Mouse (Mus musculus) ES-E14 (cell line): Measurements from ENCODE around the gene Usp12. TPM values are rescaled to one million over a fixed set of nuclear protein-coding genes. Genes with fewer than 3 reads are reported as not detected.
A peak's percentile ranks its signal among the peaks of the same experiment; 100 is the strongest.

Source experiments
- DNase-seq: peaks from one replicate; pipeline ENCODE4 v3.0.0-alpha.2; 2013; ENCODE audit warnings: low read depth, low spot score
- H3K27ac ChIP-seq: 2 replicates; pipeline ENCODE4 v1.5.1; 2012; ENCODE audit warnings: low read depth, mild to moderate bottlenecking, low read length, moderate library complexity, mixed read lengths; ENCODE audit not compliant: poor library complexity, insufficient read depth, severe bottlenecking
- H3K36me3 ChIP-seq: 2 replicates; pipeline ENCODE4 v1.6.1; 2012; ENCODE audit warnings: mild to moderate bottlenecking, low read length, moderate library complexity, mixed read lengths; ENCODE audit not compliant: control insufficient read depth, poor library complexity, insufficient read depth, severe bottlenecking
- H3K4me1 ChIP-seq, 2 experiments: fragments of 150-350 bp in 1 of 2; sonication (generic) in 1 of 2; 2 replicates each; pipeline ENCODE4 v1.6.1; 2012; ENCODE audit warnings: low read length in 2 of 2, mild to moderate bottlenecking in 1 of 2, mixed read lengths in 1 of 2; ENCODE audit not compliant: control insufficient read depth in 2 of 2, insufficient read depth in 2 of 2, poor library complexity in 1 of 2
- H3K4me3 ChIP-seq, 2 experiments: fragments of 150-350 bp in 1 of 2; sonication (generic) in 1 of 2; 2 replicates each; pipeline ENCODE4 v1.5.1; 2012; ENCODE audit warnings: low read length in 2 of 2, low read depth in 1 of 2, mild to moderate bottlenecking in 1 of 2, mixed read lengths in 1 of 2; ENCODE audit not compliant: insufficient read depth in 1 of 2, poor library complexity in 1 of 2, severe bottlenecking in 1 of 2
- H3K9ac ChIP-seq: 2 replicates; pipeline ENCODE4 v1.6.1; 2012; ENCODE audit warnings: low read depth, mild to moderate bottlenecking, low read length, mixed read lengths; ENCODE audit not compliant: poor library complexity, insufficient read depth, severe bottlenecking
- H3K9me3 ChIP-seq: fragments of 150-350 bp; sonication (generic); 2 replicates; pipeline ENCODE4 v1.6.1; 2012; ENCODE audit warnings: low read depth, mild to moderate bottlenecking, low read length; ENCODE audit not compliant: control insufficient read depth, insufficient read depth
- CHD2 ChIP-seq: IDR thresholded peaks from 2 replicates; pipeline ENCODE4 v1.6.1; 2014; ENCODE audit warnings: mild to moderate bottlenecking, low read depth, low read length, inconsistent platforms
- HCFC1 ChIP-seq: IDR thresholded peaks from 2 replicates; pipeline ENCODE4 v1.6.1; 2012; ENCODE audit warnings: low read length, inconsistent platforms, borderline replicate concordance; ENCODE audit not compliant: insufficient read depth
- MAFK ChIP-seq: IDR thresholded peaks from 2 replicates; pipeline ENCODE4 v1.6.1; 2014; ENCODE audit warnings: mild to moderate bottlenecking, low read depth, low read length, inconsistent platforms; ENCODE audit not compliant: insufficient read depth
- ZC3H11A ChIP-seq: IDR thresholded peaks from 2 replicates; pipeline ENCODE4 v1.6.1; 2012; ENCODE audit warnings: low read depth, mild to moderate bottlenecking, inconsistent platforms, low read length, borderline replicate concordance
- ZNF384 ChIP-seq: IDR thresholded peaks from 2 replicates; pipeline ENCODE4 v1.6.1; 2012; ENCODE audit warnings: low read depth, low read length, inconsistent platforms
- in situ Hi-C, 2 experiments: fragments of 600-800 bp; cut with MboI; formaldehyde crosslinking; loops; one replicate each; pipeline ENCODE4 v1.15.1; 2025; ENCODE audit warnings: low sequenced_read_pairs in 2 of 2, inconsistent platforms in 1 of 2; ENCODE audit not compliant: unreplicated experiment in 2 of 2
- total RNA-seq: library from RNA; depleted of rRNA; stranded (reverse); fragments of 300-350 nt; gene quantifications from 2 replicates; pipeline ENCODE4 v1.2.3, GENCODE M21; 2012; rRNA removed

Usp12 gene
- 20.6 and 25.4 TPM in 2 replicates for total RNA-seq

DNA sequence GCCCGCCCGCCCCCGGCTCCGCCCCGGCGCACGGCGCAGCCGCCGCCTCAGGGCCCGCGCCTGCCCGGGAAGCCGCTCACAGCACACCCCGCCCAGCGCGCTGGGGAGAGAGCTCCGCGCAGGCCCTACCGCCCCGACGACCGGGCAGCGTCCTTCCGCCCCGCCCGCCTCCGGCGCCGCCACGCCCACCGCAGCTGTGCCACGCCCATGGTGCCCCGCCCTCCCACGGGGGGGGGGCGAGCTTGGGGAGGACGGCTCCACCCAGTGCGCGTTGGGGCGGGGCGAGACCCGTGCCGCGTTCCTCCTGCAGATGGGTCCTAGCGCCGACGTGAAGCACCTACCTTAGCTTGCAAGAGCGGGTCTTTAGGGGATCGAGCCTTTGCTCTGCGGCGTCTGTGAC is at the start of gene Usp12:
TSS of gene Usp12 (minus strand) at position 154 of the 400 bp plus-strand sequence.
- H3K9ac ChIP-seq: peak within 1 kb of the TSS; percentile 87

GRCm38 (mm10) chr5:146844301-146844941 is 49.6 kb upstream of the Usp12 start:
- Histone ChIP-seq H3K9me3 (no peaks in the 10 kb centered on the region), H3K9ac (no peak overlapping the region; the same call in 1 of the 2 replicates), H3K36me3 (0 out of 2 replicates have a peak, but pooled peaks cover 3% of the 10 kb centered on the region), H3K4me3 (peak overlapping the region; percentile 77 to 88), H3K4me1 (peaks cover 0 to 6% of the 10 kb centered on the region in 2 experiments; a peak in 1 of 4 replicates), H3K27ac (no peak overlapping the region)
- DNase-seq: no peak
- in situ Hi-C loops: no loop called here
- no peak for TF ChIP-seq MAFK
- no peak for TF ChIP-seq ZNF384
- no peak for TF ChIP-seq CHD2
- TF ChIP-seq ZC3H11A: no peak
- no peak for TF ChIP-seq HCFC1

More for the DNA sequence above, at the start of gene Usp12:
- Histone ChIP-seq H3K4me3 (peak within 1 kb of the TSS; percentile 90 to 93), H3K4me1 (peaks cover 3 to 7% of the 10 kb centered on the region in 2 experiments; a peak in 3 of 4 replicates), H3K36me3 (no peaks in the 10 kb centered on the region), H3K9me3 (no peaks in the 10 kb centered on the region), H3K27ac (peak within 1 kb of the TSS; percentile 50)
- in situ Hi-C loops: no loop called here
- DNase-seq: peak; percentile 86
- peak; percentile 53; the same call in 1 of the 2 replicates for TF ChIP-seq HCFC1
- no peak for TF ChIP-seq ZC3H11A
- no peak for TF ChIP-seq MAFK

DNA sequence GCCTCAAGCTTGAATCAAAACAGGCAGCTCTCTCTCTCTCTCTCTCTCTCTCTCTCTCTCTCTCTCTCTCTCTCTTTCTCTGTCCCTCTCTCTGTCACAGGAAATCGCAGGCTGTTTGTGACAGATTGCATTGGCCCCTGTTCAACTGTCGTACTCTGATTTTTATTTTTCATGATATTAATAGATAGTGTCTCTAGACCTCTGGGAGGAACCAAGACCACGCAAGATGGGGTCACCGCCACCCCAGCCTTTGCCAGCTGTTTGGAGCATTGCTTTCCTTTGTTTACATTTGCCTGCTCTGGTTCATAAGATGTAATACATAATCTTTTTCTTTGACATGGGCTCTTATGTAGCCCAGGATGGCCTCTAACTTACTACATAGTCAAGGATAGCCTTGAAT is 47.2 kb upstream of the Usp12 start:
- no peak for DNase-seq
- Histone ChIP-seq H3K36me3 (peaks cover 15% of the 10 kb centered on the region), H3K9me3 (no peaks in the 10 kb centered on the region), H3K4me3 (no peak overlapping the region), H3K4me1 (peaks cover 0 to 8% of the 10 kb centered on the region in 2 experiments; a peak in 1 of 4 replicates), H3K27ac (no peak overlapping the region), H3K9ac (no peak overlapping the region)
- in situ Hi-C loops: no loop called here
- TF ChIP-seq ZC3H11A: no peak
- no peak for TF ChIP-seq ZNF384
- TF ChIP-seq CHD2: no peak
- no peak for TF ChIP-seq MAFK
- no peak for TF ChIP-seq HCFC1

- Histone ChIP-seq H3K4me1 (peaks cover 0 to 8% of the 10 kb centered on the region in 2 experiments; a peak in 1 of 4 replicates), H3K9me3 (no peaks in the 10 kb centered on the region), H3K9ac (no peak overlapping the region), H3K27ac (no peak overlapping the region), H3K36me3 (peaks cover 21% of the 10 kb centered on the region), H3K4me3 (no peak overlapping the region)
- no peak for TF ChIP-seq ZNF384
- no peak for TF ChIP-seq HCFC1
- TF ChIP-seq MAFK: no peak
- TF ChIP-seq ZC3H11A: no peak
- no peak for TF ChIP-seq CHD2
- no peak for DNase-seq
- in situ Hi-C loops: no loop called here
Measured at GRCm38 (mm10) chr5:146841301-146841700, 46.5 kb upstream of the Usp12 start.

DNA sequence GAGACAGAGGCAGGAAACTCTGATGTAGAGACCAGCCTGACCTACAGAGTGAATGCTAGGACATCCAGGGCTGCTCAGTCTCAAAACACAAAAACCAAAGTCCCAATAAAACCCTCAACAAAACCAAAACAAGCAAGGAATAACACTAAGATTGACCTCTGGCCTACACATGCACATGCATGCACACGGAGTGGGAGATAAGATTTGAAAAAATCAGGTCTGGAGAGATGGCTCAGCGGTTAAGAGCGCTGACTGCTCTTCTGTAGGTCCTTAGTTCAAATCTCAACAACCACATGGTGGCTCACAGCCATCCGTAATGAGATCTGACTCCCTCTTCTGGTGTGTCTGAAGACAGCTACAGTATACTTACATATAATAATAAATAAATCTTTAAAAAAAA is 45.6 kb upstream of the Usp12 start:
- H3K36me3 ChIP-seq: peaks cover 29% of the 10 kb centered on the region

More for the DNA sequence above, 45.6 kb upstream of the Usp12 start:
- Histone ChIP-seq H3K4me1 (peaks cover 0 to 6% of the 10 kb centered on the region in 2 experiments; a peak in 1 of 4 replicates), H3K9ac (no peak overlapping the region), H3K4me3 (no peak overlapping the region), H3K27ac (no peak overlapping the region), H3K9me3 (no peaks in the 10 kb centered on the region)
- in situ Hi-C loops: no loop called here
- no peak for DNase-seq
- TF ChIP-seq CHD2 (no peak), HCFC1 (no peak), ZNF384 (no peak), ZC3H11A (no peak), MAFK (no peak)
